Mouse (Mus musculus) limb, embryonic 10.5 days (tissue): ENCODE results near the gene 4921524J17Rik. TPM values are rescaled to one million over a fixed set of nuclear protein-coding genes. Genes with fewer than 3 reads are reported as not detected.

Experiments
- DNase-seq: peaks from one replicate; pipeline ENCODE4 v3.0.0-alpha.2; 2017; ENCODE audit warnings: low spot score
- H3K27ac ChIP-seq: fragments of 300-500 bp; sonication (generic); 2 replicates; pipeline ENCODE4 v1.5.1; 2016; ENCODE audit warnings: mild to moderate bottlenecking
- H3K27me3 ChIP-seq: fragments of 300-500 bp; sonication (generic); 2 replicates; pipeline ENCODE4 v1.6.1; 2016; ENCODE audit warnings: low read depth, mild to moderate bottlenecking; ENCODE audit not compliant: poor library complexity, severe bottlenecking
- H3K36me3 ChIP-seq: fragments of 300-500 bp; sonication (generic); 2 replicates; pipeline ENCODE4 v1.6.1; 2016; ENCODE audit warnings: mild to moderate bottlenecking, moderate library complexity
- H3K4me1 ChIP-seq: fragments of 300-500 bp; sonication (generic); 2 replicates; pipeline ENCODE4 v1.6.1; 2016
- H3K4me3 ChIP-seq: fragments of 300-500 bp; sonication (generic); 2 replicates; pipeline ENCODE4 v1.5.1; 2016; ENCODE audit warnings: mild to moderate bottlenecking, moderate library complexity
- H3K9me3 ChIP-seq: fragments of 300-500 bp; sonication (generic); replicated peaks from 2 replicates; pipeline ENCODE4 v1.6.1; 2016; ENCODE audit warnings: mild to moderate bottlenecking
- WGBS: fragments of 180-500 bp; shearing (Covaris S2); methylation state at CpG from one replicate; pipeline ENCODE4 v1.1.7; 2016; 5-methylcytosine and 5-hydroxymethylcytosine counted together
- polyA plus RNA-seq: library from polyadenylated mRNA; unstranded; fragments of >200 nt; fragmentation: Nextera tagmentation; extraction: Ambion mirVana; gene quantifications from 2 replicates; pipeline ENCODE4 v1.2.1, GENCODE M21; 2016

The 4921524J17Rik gene
- polyA plus RNA-seq, 1 experiment from 2014 or later = 41.4 TPM

DNA sequence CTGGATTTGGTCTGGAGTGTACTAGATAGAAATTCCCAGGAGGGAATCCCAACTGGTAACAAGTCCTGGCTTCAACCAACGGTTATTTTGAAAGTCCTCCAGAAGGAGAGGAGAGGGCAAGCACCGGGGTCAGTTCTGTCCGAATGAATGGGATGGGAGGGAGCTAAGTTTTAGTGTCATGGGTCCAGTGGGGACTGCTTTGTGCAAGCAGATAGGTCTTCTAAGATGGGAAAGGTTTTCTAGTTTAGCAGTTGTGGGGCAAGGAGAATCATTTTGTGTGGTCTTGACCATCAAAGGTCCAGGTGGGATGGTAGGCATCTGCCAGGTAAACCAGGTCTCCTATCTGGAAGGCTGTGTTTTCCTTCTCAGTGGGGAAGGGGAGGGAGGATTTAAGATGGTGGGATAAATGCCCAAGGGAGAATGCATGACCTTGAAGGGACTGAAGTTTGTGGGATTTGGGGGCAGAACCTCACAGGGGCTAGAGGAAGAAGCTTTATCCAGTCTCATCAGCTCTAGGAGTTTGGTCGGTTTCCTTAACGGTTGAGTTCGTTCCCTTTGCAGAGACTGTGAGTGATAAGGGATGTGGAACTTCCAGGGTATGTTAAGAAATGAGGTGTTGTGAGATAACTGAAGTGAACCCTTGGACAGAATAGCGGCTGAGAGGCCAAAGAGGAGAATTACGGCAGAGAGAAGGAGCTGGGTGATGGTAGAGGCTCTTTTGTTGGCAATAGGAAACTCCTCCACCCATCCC is 36.8 kb downstream of the 4921524J17Rik start:
- no peaks in the 10 kb centered on the region for H3K9me3 ChIP-seq
- WGBS = 80% methylated on average over 8 of the region's 8 CpGs
- H3K27ac ChIP-seq = no peak overlapping the region
- DNase-seq = no peak
- H3K4me3 ChIP-seq = no peak overlapping the region
- no peaks in the 10 kb centered on the region for H3K4me1 ChIP-seq
- no peaks in the 10 kb centered on the region for H3K36me3 ChIP-seq
- no peaks in the 10 kb centered on the region for H3K27me3 ChIP-seq

DNA sequence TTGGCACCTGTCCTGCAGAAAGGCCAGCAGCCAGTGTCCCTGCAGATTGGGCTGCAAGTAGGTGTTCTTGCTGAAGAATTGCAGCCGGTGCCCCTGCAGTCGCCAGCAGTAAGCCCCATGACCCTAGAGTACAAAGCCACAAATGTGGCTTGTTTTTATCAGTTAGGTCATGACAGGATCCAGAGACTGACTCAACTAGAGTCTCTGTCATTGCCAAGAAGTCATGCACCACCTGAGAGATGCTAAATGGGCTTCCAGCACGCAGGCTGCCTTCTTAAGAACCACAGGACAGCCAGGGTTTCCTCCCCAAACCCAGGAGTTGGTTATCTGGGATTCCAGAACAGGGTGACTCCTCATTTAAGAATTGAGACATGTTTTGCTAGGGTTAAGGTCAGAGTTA is 37.6 kb downstream of the 4921524J17Rik start:
- WGBS = 77% methylated on average over 3 of the region's 3 CpGs
- Histone ChIP-seq H3K9me3 (no peaks in the 10 kb centered on the region), H3K4me3 (no peak overlapping the region), H3K36me3 (no peaks in the 10 kb centered on the region), H3K4me1 (no peaks in the 10 kb centered on the region), H3K27ac (no peak overlapping the region), H3K27me3 (no peaks in the 10 kb centered on the region)
- no peak for DNase-seq

DNA sequence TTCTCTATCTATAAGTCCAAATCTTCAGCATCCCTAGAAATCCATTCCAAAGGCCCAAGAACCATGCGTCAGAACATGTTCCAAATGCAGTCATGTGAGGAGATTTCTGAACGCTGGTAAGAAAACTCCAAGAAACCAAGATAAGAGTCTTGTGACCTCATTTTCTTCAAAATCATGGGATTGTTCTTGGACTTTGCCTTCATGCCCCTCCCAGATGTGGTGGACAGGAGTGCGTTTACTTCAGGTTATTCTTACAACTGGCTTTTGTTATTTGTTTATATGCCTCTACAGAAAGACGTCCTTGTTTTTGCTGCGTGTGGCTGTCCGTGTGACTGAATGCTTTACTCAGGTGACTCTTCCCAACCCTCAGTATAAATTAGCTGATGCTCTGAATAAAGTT is 39.4 kb downstream of the 4921524J17Rik start:
- no peak overlapping the region for H3K4me3 ChIP-seq
- H3K27ac ChIP-seq = no peak overlapping the region
- no peaks in the 10 kb centered on the region for H3K36me3 ChIP-seq
- no peak for DNase-seq
- WGBS = 96% methylated on average over 6 of the region's 6 CpGs
- no peaks in the 10 kb centered on the region for H3K27me3 ChIP-seq
- H3K9me3 ChIP-seq = no peaks in the 10 kb centered on the region
- no peaks in the 10 kb centered on the region for H3K4me1 ChIP-seq

DNA sequence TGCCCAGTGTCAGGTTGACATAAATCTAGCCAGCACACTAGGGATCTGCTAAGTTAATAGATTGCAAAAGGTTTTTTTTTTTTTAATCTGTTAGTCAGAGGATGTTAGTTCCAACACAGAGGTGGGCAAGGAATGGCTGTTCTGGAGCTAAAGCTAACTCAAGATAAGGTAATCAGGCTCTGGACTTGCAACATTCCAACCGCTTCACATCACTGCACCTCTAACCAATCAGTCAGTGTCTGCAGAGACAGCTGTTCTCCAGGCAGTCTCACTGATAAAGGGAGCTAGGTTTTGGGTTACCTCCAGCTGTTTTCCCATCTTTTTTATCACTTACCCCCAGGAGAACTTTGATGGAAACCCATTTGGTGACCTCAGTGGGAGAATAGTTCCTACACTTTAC is 41.2 kb downstream of the 4921524J17Rik start:
- 60% methylated on average over 1 of the region's 1 CpGs for WGBS
- H3K4me3 ChIP-seq = no peak overlapping the region
- H3K36me3 ChIP-seq = no peaks in the 10 kb centered on the region
- H3K27ac ChIP-seq = no peak overlapping the region
- no peaks in the 10 kb centered on the region for H3K27me3 ChIP-seq
- no peak for DNase-seq
- H3K4me1 ChIP-seq = no peaks in the 10 kb centered on the region
- no peaks in the 10 kb centered on the region for H3K9me3 ChIP-seq

DNA sequence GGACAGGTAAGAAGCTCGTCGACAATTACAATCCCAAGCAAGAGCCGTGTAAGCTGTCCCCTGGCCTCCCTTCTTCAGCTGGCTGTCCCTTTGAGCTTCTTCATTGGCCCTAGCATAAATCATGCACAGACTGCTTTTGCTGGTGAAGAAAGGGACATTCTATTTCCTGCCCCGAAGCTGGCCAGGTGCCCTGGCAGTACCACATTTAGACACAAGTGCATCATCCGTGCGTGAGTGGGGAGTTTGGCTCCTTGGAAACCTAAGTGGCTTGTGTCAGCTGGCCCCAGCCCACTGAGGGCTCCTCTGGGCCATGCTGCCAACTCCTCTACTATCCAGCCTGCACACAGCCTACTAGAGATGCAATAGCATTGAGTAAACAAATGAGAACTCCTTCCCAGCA is 46.4 kb downstream of the 4921524J17Rik start, which contains the start of gene Mylk3:
Gene Mylk3 (minus strand): TSS at position 141 of the 400 bp plus-strand sequence.
- no peak within 1 kb of the TSS for H3K4me3 ChIP-seq
- 86% methylated on average over 6 of the region's 6 CpGs for WGBS

DNA sequence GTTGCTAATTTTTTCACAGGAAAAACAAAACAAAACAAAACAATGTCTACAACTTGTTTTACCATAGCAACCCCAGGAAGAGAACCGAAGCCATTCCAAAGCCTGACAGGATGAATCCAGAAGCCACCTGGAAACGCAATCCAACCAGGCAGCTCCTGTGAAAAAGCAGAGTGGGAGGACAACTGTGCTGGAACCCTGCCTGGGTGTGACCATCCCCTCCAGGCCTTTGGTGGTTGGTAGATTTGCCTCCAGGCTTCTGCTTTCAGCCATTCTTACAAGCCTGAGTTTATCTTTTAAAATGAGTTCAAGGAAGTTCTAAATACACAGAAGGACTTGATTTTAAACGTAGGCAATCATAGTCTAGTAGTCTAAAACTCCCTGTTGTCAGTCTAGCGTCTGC is 50.7 kb downstream of the 4921524J17Rik start:
- Histone ChIP-seq H3K9me3 (no peaks in the 10 kb centered on the region), H3K27ac (no peak overlapping the region)
- 84% methylated on average over 4 of the region's 4 CpGs for WGBS

More for the DNA sequence above, 46.4 kb downstream of the 4921524J17Rik start, which contains the start of gene Mylk3:
- no peak for DNase-seq
- Histone ChIP-seq H3K9me3 (no peaks in the 10 kb centered on the region), H3K27me3 (no peaks in the 10 kb centered on the region), H3K36me3 (no peaks in the 10 kb centered on the region), H3K27ac (no peak within 1 kb of the TSS), H3K4me1 (peaks cover 4% of the 10 kb centered on the region)

DNA sequence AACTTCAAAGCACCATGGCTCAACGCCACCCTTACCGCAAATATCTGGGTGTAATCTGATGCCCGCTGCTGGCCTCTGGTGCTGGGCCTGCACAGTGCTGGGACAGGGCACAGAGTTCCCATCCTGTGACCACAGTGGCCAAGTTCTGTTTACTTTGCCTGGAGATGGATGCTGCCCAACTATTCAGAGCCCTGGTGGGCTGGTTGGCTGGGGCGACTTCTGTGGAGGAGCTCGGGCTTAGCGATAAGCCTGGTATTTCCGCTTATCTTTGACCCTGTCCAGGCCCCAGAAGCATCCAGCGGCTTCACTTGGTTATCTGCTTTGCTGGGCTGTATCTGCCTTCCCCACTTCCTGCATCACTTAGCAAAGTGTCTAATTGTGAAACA is 51.8 kb downstream of the 4921524J17Rik start:
- 67% methylated on average over 8 of the region's 8 CpGs for WGBS
- H3K27me3 ChIP-seq = no peaks in the 10 kb centered on the region
- H3K36me3 ChIP-seq = no peaks in the 10 kb centered on the region
- peaks cover 23% of the 10 kb centered on the region for H3K4me1 ChIP-seq
- H3K4me3 ChIP-seq = no peak overlapping the region
- peak overlapping the region; percentile 8; the same call in 1 of the 2 replicates for H3K27ac ChIP-seq
- no peak for DNase-seq
- H3K9me3 ChIP-seq = no peaks in the 10 kb centered on the region

More for the DNA sequence above, 50.7 kb downstream of the 4921524J17Rik start:
- no peak overlapping the region for H3K4me3 ChIP-seq
- peaks cover 23% of the 10 kb centered on the region for H3K4me1 ChIP-seq
- DNase-seq = no peak
- H3K36me3 ChIP-seq = no peaks in the 10 kb centered on the region
- H3K27me3 ChIP-seq = no peaks in the 10 kb centered on the region

DNA sequence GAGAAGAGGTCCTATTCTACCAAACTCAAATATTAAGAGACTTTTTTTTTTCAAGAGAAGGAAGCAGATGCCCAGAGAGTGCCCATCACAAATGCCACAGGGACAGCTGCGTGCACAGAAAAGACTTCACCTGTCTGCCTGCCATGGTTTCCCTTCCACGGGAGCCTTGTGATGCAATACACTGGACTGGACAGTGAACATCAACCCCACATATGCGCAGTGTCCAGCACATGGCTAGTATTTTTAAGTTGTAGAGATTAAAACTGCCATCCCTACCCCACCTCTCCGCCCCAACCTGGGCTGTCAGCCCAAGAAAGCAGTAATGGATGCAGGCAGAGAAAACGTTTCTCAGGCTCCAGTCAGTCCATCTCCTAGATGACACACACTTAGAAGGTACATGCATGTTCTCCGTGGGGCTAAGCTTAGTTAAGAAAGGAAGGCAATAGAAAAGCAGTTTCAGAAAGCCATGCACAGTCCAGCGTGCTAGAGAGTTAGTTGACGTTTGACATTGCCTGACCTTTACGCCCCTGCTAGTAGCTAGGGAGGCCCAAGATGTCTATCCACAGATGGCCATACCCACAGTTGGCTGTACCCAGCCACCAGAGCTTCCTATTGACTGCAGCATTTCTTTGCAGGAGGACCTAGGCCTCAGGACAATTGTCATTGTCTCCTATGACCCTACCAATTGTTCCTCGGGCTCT is 52.4 kb downstream of the 4921524J17Rik start:
- 78% methylated on average over 10 of the region's 10 CpGs for WGBS

DNA sequence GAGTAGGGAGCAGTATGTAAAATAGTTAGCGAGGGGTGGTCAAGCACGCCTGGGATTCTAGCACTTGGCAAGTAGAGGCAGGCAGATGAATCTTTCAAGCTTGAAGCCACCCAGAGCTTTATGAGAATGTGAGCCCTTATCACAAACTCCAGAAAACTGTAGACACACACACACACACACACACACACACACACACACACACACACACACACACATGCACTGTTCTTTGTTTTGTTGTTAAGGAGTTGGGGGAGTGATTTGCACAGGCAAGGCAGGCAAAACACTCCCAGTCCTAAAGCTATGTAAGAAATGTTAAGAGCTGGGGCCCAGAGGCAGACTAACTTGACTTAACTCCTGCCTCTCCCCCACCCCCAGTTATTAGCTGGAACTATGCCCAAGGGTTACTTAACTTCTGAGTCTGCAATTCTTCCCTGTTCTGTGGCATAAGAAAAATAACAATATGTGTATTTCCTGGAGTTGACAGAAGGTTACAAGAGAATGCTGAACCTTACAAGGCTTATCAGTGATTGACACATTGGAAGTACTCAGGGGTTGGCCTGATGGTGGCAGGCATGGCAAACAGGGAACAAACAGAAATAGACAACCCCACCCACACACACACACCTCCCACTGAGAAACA is 53.4 kb downstream of the 4921524J17Rik start:
- Histone ChIP-seq H3K36me3 (no peaks in the 10 kb centered on the region), H3K9me3 (no peaks in the 10 kb centered on the region), H3K27me3 (no peaks in the 10 kb centered on the region), H3K4me1 (peaks cover 23% of the 10 kb centered on the region), H3K4me3 (no peak overlapping the region), H3K27ac (0 out of 2 replicates have a peak overlapping the region, but pooled peaks have one; percentile 14)
- no peak for DNase-seq
- WGBS = 42% methylated on average over 2 of the region's 2 CpGs

More for the DNA sequence above, 52.4 kb downstream of the 4921524J17Rik start:
- no peaks in the 10 kb centered on the region for H3K9me3 ChIP-seq
- H3K4me1 ChIP-seq = peaks cover 23% of the 10 kb centered on the region
- DNase-seq = no peak
- H3K36me3 ChIP-seq = no peaks in the 10 kb centered on the region
- no peaks in the 10 kb centered on the region for H3K27me3 ChIP-seq
- H3K27ac ChIP-seq = peak overlapping the region; percentile 47
- no peak overlapping the region for H3K4me3 ChIP-seq

DNA sequence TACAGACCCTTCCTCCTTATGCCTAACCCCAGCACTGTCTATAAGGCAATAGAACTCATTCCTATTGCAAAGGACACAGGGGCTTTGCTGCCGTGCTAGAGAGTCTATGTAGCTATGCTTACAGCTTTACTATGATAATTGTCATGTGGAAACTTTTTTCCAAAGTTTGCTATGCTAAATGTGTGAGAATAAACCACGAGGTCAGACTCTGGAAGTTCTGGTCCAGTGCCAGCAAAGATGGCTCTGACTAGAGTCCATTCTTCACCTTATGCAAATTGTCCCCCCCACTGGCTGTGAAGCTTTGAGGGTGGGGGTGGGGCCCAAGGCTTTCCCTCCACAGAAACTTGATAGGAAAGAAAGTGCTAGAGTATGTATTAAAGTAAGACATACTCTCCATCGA is 56.1 kb downstream of the 4921524J17Rik start:
- H3K27me3 ChIP-seq = no peaks in the 10 kb centered on the region
- no peak overlapping the region for H3K4me3 ChIP-seq
- H3K9me3 ChIP-seq = no peaks in the 10 kb centered on the region
- H3K4me1 ChIP-seq = peaks cover 19% of the 10 kb centered on the region
- H3K27ac ChIP-seq = no peak overlapping the region
- DNase-seq = no peak
- 67% methylated on average over 3 of the region's 3 CpGs for WGBS
- no peaks in the 10 kb centered on the region for H3K36me3 ChIP-seq

DNA sequence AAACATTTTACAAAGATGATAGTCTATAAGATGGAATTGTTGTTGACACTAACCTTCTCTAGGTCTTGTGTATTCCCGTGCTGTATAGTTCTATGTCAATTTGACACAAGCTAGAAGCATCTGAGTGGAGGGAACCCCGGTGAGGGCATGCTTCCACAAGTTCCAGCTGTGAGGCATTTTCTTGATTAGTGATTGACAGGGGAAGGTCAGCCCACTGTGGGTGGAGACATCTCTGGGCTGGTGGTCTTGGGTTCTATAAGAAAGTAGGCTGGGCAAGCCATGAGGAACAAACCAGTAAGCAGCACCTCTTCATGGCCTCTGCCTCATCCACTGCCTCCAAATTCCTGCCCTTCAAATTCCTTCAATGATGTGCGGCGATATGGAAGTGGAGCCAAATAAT is 58.3 kb downstream of the 4921524J17Rik start:
- no peaks in the 10 kb centered on the region for H3K9me3 ChIP-seq
- no peak overlapping the region for H3K4me3 ChIP-seq
- no peak overlapping the region for H3K27ac ChIP-seq
- H3K4me1 ChIP-seq = peaks cover 3% of the 10 kb centered on the region; the same call in 1 of the 2 replicates
- no peak for DNase-seq
- H3K27me3 ChIP-seq = no peaks in the 10 kb centered on the region
- H3K36me3 ChIP-seq = no peaks in the 10 kb centered on the region
- WGBS = 74% methylated on average over 4 of the region's 4 CpGs

DNA sequence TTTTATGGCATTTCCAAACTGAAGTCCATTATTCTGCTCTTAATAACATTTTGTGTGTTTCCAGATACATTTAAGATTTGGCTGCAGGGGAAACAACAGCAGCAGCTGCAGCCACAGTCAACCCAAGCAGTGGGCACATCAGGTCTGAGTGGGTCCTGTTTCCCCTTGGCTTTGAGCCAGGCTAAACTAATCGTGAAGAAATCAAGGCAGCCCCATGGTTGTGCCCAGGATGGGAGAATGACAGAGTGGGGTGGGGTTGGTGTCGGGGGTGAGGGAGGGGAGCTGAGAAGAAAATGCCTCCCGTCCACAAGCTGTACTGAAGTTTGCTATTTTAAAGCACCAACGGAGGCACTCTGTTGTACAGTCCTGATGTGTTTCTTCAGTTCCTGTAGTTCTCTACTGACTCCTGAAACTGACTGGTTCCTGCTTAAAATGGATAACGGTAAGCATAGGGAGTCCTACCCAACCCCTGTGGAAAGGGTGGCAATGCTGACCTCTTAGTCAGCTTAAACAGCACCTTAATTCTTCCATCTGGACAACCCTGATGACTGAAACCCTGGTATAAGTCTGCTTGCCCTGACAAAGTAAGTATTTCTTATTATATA is 59.1 kb downstream of the 4921524J17Rik start:
- H3K4me3 ChIP-seq = no peak overlapping the region
- no peaks in the 10 kb centered on the region for H3K27me3 ChIP-seq
- H3K9me3 ChIP-seq = no peaks in the 10 kb centered on the region
- no peaks in the 10 kb centered on the region for H3K36me3 ChIP-seq
- no peak for DNase-seq
- no peak overlapping the region for H3K27ac ChIP-seq
- H3K4me1 ChIP-seq = no peaks in the 10 kb centered on the region
- WGBS = 83% methylated on average over 5 of the region's 5 CpGs
